Mouse (Mus musculus) kidney, adult 2 months (tissue): ENCODE measurements at regions not wholly inside any gene's neighbourhood (a gene's known extent, or its start where the extent isn't known, plus 50 kb on each side); places are given as distances from the start of the nearest gene placed in this dataset.

ENCODE experiments used
- CTCF ChIP-seq: fragments of 200-500 bp; conservative IDR thresholded peaks from 2 replicates; pipeline ENCODE4 v1.5.1; 2011; ENCODE audit warnings: low read depth, mild to moderate bottlenecking, control low read depth, low read length, moderate library complexity, mixed read lengths; ENCODE audit not compliant: insufficient read depth, insufficient read length
- POLR2A ChIP-seq: fragments of 200-500 bp; IDR thresholded peaks from one replicate; pipeline ENCODE4 v1.6.1; 2011; ENCODE audit warnings: low read depth, low read length, control low read depth

GRCm38 (mm10) chr2:137446919-137447318, 330.5 kb upstream of the Jag1 start:
- TF ChIP-seq POLR2A, result no peak
- no peak for TF ChIP-seq CTCF
